Mouse (Mus musculus): ENCODE data around the gene Tmc5. TPM values are rescaled to one million over a fixed set of nuclear protein-coding genes. Genes with fewer than 3 reads are reported as not detected.
A peak's percentile ranks its signal among the peaks of the same experiment; 100 is the strongest.

Gene Tmc5
- polyA plus RNA-seq (2015; fragmentation: Nextera tagmentation; extraction: Ambion mirVana), result 2.4 and 2.6 TPM in 2 replicates

- peak within 1 kb of the TSS; percentile 54 for H3K9ac ChIP-seq (ENCODE audit: low read length)
- 3% methylated on average over 23 of the region's 23 CpGs for WGBS
- no peaks in the 10 kb centered on the region for H3K9me3 ChIP-seq (replicated peaks; ENCODE audit: control insufficient read depth, low read length)
- no peak within 1 kb of the TSS for H3K27ac ChIP-seq (ENCODE audit: low read length)
- peak within 1 kb of the TSS; percentile 25 for H3K4me3 ChIP-seq (replicated peaks; ENCODE audit: low read length)
- 0 out of 2 replicates have a peak, but pooled peaks cover 5% of the 10 kb centered on the region for H3K27me3 ChIP-seq (ENCODE audit: control insufficient read depth, insufficient read depth, low read length)
- ATAC-seq (ENCODE audit: insufficient read depth, low FRiP score), result 0 out of 2 replicates have a peak, but pooled peaks have one; percentile 4
- H3K4me1 ChIP-seq (ENCODE audit: control insufficient read depth, insufficient read depth, low read length), result peaks cover 22% of the 10 kb centered on the region
- peak within 1 kb of the TSS; percentile 43 for H3K4me2 ChIP-seq (ENCODE audit: low read depth, low read length)
- no peaks in the 10 kb centered on the region for H3K36me3 ChIP-seq (ENCODE audit: control insufficient read depth, insufficient read depth, low read length)
These were observed at the start of gene Tmc5 for GRCm38 (mm10) chr7:118597201-118597600. Gene Tmc5, plus strand, starts transcription at chr7:118597297.

- Histone ChIP-seq H3K4me1 (ENCODE audit: control insufficient read depth, insufficient read depth, low read length) (no peaks in the 10 kb centered on the region), H3K27ac (ENCODE audit: low read length) (no peak overlapping the region), H3K9me3 (replicated peaks; ENCODE audit: control insufficient read depth, low read length) (no peaks in the 10 kb centered on the region), H3K4me2 (ENCODE audit: low read depth, low read length) (no peak overlapping the region), H3K36me3 (ENCODE audit: control insufficient read depth, insufficient read depth, low read length) (peaks cover 9% of the 10 kb centered on the region; the same call in 1 of the 2 replicates), H3K27me3 (ENCODE audit: control insufficient read depth, insufficient read depth, low read length) (no peaks in the 10 kb centered on the region), H3K9ac (ENCODE audit: low read length) (no peak overlapping the region), H3K4me3 (replicated peaks; ENCODE audit: low read length) (no peak overlapping the region)
- 80% methylated on average over 10 of the region's 10 CpGs for WGBS
- no peak for ATAC-seq (ENCODE audit: insufficient read depth, low FRiP score)
These were observed 49.6 kb upstream of the Tmc5 start for GRCm38 (mm10) chr7:118547451-118547850.

- Histone ChIP-seq H3K27ac (ENCODE audit: low read length) (no peak overlapping the region), H3K9me3 (replicated peaks; ENCODE audit: control insufficient read depth, low read length) (no peaks in the 10 kb centered on the region), H3K9ac (ENCODE audit: low read length) (no peak overlapping the region), H3K4me2 (ENCODE audit: low read depth, low read length) (no peak overlapping the region), H3K36me3 (ENCODE audit: control insufficient read depth, insufficient read depth, low read length) (peaks cover 9% of the 10 kb centered on the region; the same call in 1 of the 2 replicates), H3K27me3 (ENCODE audit: control insufficient read depth, insufficient read depth, low read length) (no peaks in the 10 kb centered on the region), H3K4me3 (replicated peaks; ENCODE audit: low read length) (no peak overlapping the region), H3K4me1 (ENCODE audit: control insufficient read depth, insufficient read depth, low read length) (no peaks in the 10 kb centered on the region)
- 74% methylated on average over 4 of the region's 4 CpGs for whole genome bisulfite sequencing
- no peak for ATAC-seq (ENCODE audit: insufficient read depth, low FRiP score)
These were observed 43.2 kb upstream of the Tmc5 start for GRCm38 (mm10) chr7:118553881-118554280.

- 88% methylated on average over 2 of the region's 2 CpGs for WGBS
- Histone ChIP-seq H3K4me1 (ENCODE audit: control insufficient read depth, insufficient read depth, low read length) (no peaks in the 10 kb centered on the region), H3K4me3 (replicated peaks; ENCODE audit: low read length) (no peak overlapping the region), H3K36me3 (ENCODE audit: control insufficient read depth, insufficient read depth, low read length) (peaks cover 9% of the 10 kb centered on the region; the same call in 1 of the 2 replicates), H3K27me3 (ENCODE audit: control insufficient read depth, insufficient read depth, low read length) (no peaks in the 10 kb centered on the region), H3K9ac (ENCODE audit: low read length) (no peak overlapping the region), H3K4me2 (ENCODE audit: low read depth, low read length) (no peak overlapping the region), H3K9me3 (replicated peaks; ENCODE audit: control insufficient read depth, low read length) (no peaks in the 10 kb centered on the region), H3K27ac (ENCODE audit: low read length) (no peak overlapping the region)
- ATAC-seq (ENCODE audit: insufficient read depth, low FRiP score), result no peak
These were observed 42.8 kb upstream of the Tmc5 start for GRCm38 (mm10) chr7:118554290-118554689.

- H3K27ac ChIP-seq (ENCODE audit: low read length), result no peak overlapping the region
- no peaks in the 10 kb centered on the region for H3K4me1 ChIP-seq (ENCODE audit: control insufficient read depth, insufficient read depth, low read length)
- no peaks in the 10 kb centered on the region for H3K36me3 ChIP-seq (ENCODE audit: control insufficient read depth, insufficient read depth, low read length)
- no peak overlapping the region for H3K4me2 ChIP-seq (ENCODE audit: low read depth, low read length)
- H3K27me3 ChIP-seq (ENCODE audit: control insufficient read depth, insufficient read depth, low read length), result no peaks in the 10 kb centered on the region
- no peak overlapping the region for H3K9ac ChIP-seq (ENCODE audit: low read length)
- WGBS, result 70% methylated on average over 6 of the region's 6 CpGs
- ATAC-seq (ENCODE audit: insufficient read depth, low FRiP score), result peak; percentile 42; the same call in 1 of the 2 replicates
- no peak overlapping the region for H3K4me3 ChIP-seq (replicated peaks; ENCODE audit: low read length)
- H3K9me3 ChIP-seq (replicated peaks; ENCODE audit: control insufficient read depth, low read length), result no peaks in the 10 kb centered on the region
These were observed 28.0 kb upstream of the Tmc5 start for GRCm38 (mm10) chr7:118569121-118569543.

- WGBS, result 51% methylated on average over 5 of the region's 5 CpGs
- no peaks in the 10 kb centered on the region for H3K36me3 ChIP-seq (ENCODE audit: control insufficient read depth, insufficient read depth, low read length)
- H3K27me3 ChIP-seq (ENCODE audit: control insufficient read depth, insufficient read depth, low read length), result no peaks in the 10 kb centered on the region
- H3K9me3 ChIP-seq (replicated peaks; ENCODE audit: control insufficient read depth, low read length), result no peaks in the 10 kb centered on the region
- H3K4me2 ChIP-seq (ENCODE audit: low read depth, low read length), result no peak overlapping the region
- no peak overlapping the region for H3K27ac ChIP-seq (ENCODE audit: low read length)
- ATAC-seq (ENCODE audit: insufficient read depth, low FRiP score), result no peak
- no peak overlapping the region for H3K9ac ChIP-seq (ENCODE audit: low read length)
- no peaks in the 10 kb centered on the region for H3K4me1 ChIP-seq (ENCODE audit: control insufficient read depth, insufficient read depth, low read length)
- H3K4me3 ChIP-seq (replicated peaks; ENCODE audit: low read length), result no peak overlapping the region
These were observed 25.7 kb upstream of the Tmc5 start for GRCm38 (mm10) chr7:118571350-118571749.

- Histone ChIP-seq H3K9ac (ENCODE audit: low read length) (no peak overlapping the region), H3K4me1 (ENCODE audit: control insufficient read depth, insufficient read depth, low read length) (no peaks in the 10 kb centered on the region), H3K36me3 (ENCODE audit: control insufficient read depth, insufficient read depth, low read length) (no peaks in the 10 kb centered on the region), H3K9me3 (replicated peaks; ENCODE audit: control insufficient read depth, low read length) (no peaks in the 10 kb centered on the region), H3K27me3 (ENCODE audit: control insufficient read depth, insufficient read depth, low read length) (no peaks in the 10 kb centered on the region), H3K4me3 (replicated peaks; ENCODE audit: low read length) (no peak overlapping the region), H3K27ac (ENCODE audit: low read length) (no peak overlapping the region), H3K4me2 (ENCODE audit: low read depth, low read length) (no peak overlapping the region)
- no peak for ATAC-seq (ENCODE audit: insufficient read depth, low FRiP score)
- 54% methylated on average over 5 of the region's 5 CpGs for WGBS
These were observed 25.1 kb upstream of the Tmc5 start for GRCm38 (mm10) chr7:118572039-118572438.

GRCm38 (mm10) chr7:118578269-118578668, 18.8 kb upstream of the Tmc5 start:
- Histone ChIP-seq H3K9ac (ENCODE audit: low read length) (no peak overlapping the region), H3K4me3 (replicated peaks; ENCODE audit: low read length) (no peak overlapping the region), H3K36me3 (ENCODE audit: control insufficient read depth, insufficient read depth, low read length) (no peaks in the 10 kb centered on the region), H3K9me3 (replicated peaks; ENCODE audit: control insufficient read depth, low read length) (no peaks in the 10 kb centered on the region), H3K4me1 (ENCODE audit: control insufficient read depth, insufficient read depth, low read length) (no peaks in the 10 kb centered on the region), H3K4me2 (ENCODE audit: low read depth, low read length) (no peak overlapping the region), H3K27me3 (ENCODE audit: control insufficient read depth, insufficient read depth, low read length) (no peaks in the 10 kb centered on the region), H3K27ac (ENCODE audit: low read length) (no peak overlapping the region)
- WGBS, result 66% methylated on average over 3 of the region's 3 CpGs
- ATAC-seq (ENCODE audit: insufficient read depth, low FRiP score), result no peak

GRCm38 (mm10) chr7:118579938-118580337, 17.2 kb upstream of the Tmc5 start:
- Histone ChIP-seq H3K9ac (ENCODE audit: low read length) (no peak overlapping the region), H3K4me2 (ENCODE audit: low read depth, low read length) (no peak overlapping the region), H3K4me3 (replicated peaks; ENCODE audit: low read length) (no peak overlapping the region), H3K36me3 (ENCODE audit: control insufficient read depth, insufficient read depth, low read length) (no peaks in the 10 kb centered on the region), H3K27me3 (ENCODE audit: control insufficient read depth, insufficient read depth, low read length) (no peaks in the 10 kb centered on the region), H3K4me1 (ENCODE audit: control insufficient read depth, insufficient read depth, low read length) (peaks cover 4% of the 10 kb centered on the region; the same call in 1 of the 2 replicates), H3K9me3 (replicated peaks; ENCODE audit: control insufficient read depth, low read length) (no peaks in the 10 kb centered on the region), H3K27ac (ENCODE audit: low read length) (no peak overlapping the region)
- WGBS, result 58% methylated on average over 2 of the region's 2 CpGs
- ATAC-seq (ENCODE audit: insufficient read depth, low FRiP score), result no peak

Measured in stomach, embryonic 16.5 days (tissue).